Mouse (Mus musculus) lung, embryonic 14.5 days (tissue): ENCODE data around the gene Gng12. TPM values are rescaled to one million over a fixed set of nuclear protein-coding genes. Genes with fewer than 3 reads are reported as not detected.
"Not testable (repeated sequence)": the region's sequence is repeated elsewhere in the genome, so short reads cannot be mapped to it uniquely, and the experiment has no call there.

Source experiments
- ATAC-seq: fragments of 200-750 bp; cut with Nextera tagmentation; 2 replicates; pipeline ENCODE4 v1.8.0; 2017; ENCODE audit warnings: mild to moderate bottlenecking, moderate TSS enrichment, moderate library complexity; ENCODE audit not compliant: insufficient read depth
- DNase-seq: peaks from one replicate; pipeline ENCODE4 v3.0.0-alpha.2; 2015
- H3K27ac ChIP-seq: fragments of 300-500 bp; sonication (generic); 2 replicates; pipeline ENCODE4 v1.5.1; 2014; ENCODE audit warnings: low read depth, mild to moderate bottlenecking, moderate library complexity
- H3K27me3 ChIP-seq: fragments of 300-500 bp; sonication (generic); 2 replicates; pipeline ENCODE4 v1.6.1; 2014; ENCODE audit warnings: low read length, control low read depth; ENCODE audit not compliant: insufficient read depth
- H3K36me3 ChIP-seq: fragments of 300-500 bp; sonication (generic); 2 replicates; pipeline ENCODE4 v1.6.1; 2014; ENCODE audit warnings: control low read depth; ENCODE audit not compliant: insufficient read depth
- H3K4me1 ChIP-seq: fragments of 300-500 bp; sonication (generic); 2 replicates; pipeline ENCODE4 v1.6.1; 2014; ENCODE audit warnings: antibody characterized with exemption, control low read depth; ENCODE audit not compliant: insufficient read depth
- H3K4me2 ChIP-seq: fragments of 300-500 bp; sonication (generic); 2 replicates; pipeline ENCODE4 v1.6.1; 2014; ENCODE audit warnings: mild to moderate bottlenecking
- H3K4me3 ChIP-seq: fragments of 300-500 bp; sonication (generic); 2 replicates; pipeline ENCODE4 v1.5.1; 2014; ENCODE audit warnings: low read depth, low read length
- H3K9ac ChIP-seq: fragments of 300-500 bp; sonication (generic); 2 replicates; pipeline ENCODE4 v1.6.1; 2014
- H3K9me3 ChIP-seq: fragments of 300-500 bp; sonication (generic); 2 replicates; pipeline ENCODE4 v1.6.1; 2016; ENCODE audit warnings: low read depth, low read length, control low read depth
- CTCF ChIP-seq: IDR thresholded peaks from 2 replicates; pipeline ENCODE4 v1.5.1; 2016; ENCODE audit warnings: antibody characterized with exemption, low read depth
- WGBS: fragments of 180-500 bp; shearing (Covaris S2); extraction: QIAGEN DNeasy Blood & Tissue Kit; methylation state at CpG from one replicate; pipeline ENCODE4 v1.1.7; 2014; 5-methylcytosine and 5-hydroxymethylcytosine counted together
- polyA plus RNA-seq: library from polyadenylated mRNA; unstranded; fragments of >200 nt; fragmentation: Nextera tagmentation; extraction: Ambion mirVana; gene quantifications from 2 replicates; pipeline ENCODE4 v1.2.1, GENCODE M21; 2014

The Gng12 gene
- 119 and 131 TPM in 2 replicates for polyA plus RNA-seq

DNA sequence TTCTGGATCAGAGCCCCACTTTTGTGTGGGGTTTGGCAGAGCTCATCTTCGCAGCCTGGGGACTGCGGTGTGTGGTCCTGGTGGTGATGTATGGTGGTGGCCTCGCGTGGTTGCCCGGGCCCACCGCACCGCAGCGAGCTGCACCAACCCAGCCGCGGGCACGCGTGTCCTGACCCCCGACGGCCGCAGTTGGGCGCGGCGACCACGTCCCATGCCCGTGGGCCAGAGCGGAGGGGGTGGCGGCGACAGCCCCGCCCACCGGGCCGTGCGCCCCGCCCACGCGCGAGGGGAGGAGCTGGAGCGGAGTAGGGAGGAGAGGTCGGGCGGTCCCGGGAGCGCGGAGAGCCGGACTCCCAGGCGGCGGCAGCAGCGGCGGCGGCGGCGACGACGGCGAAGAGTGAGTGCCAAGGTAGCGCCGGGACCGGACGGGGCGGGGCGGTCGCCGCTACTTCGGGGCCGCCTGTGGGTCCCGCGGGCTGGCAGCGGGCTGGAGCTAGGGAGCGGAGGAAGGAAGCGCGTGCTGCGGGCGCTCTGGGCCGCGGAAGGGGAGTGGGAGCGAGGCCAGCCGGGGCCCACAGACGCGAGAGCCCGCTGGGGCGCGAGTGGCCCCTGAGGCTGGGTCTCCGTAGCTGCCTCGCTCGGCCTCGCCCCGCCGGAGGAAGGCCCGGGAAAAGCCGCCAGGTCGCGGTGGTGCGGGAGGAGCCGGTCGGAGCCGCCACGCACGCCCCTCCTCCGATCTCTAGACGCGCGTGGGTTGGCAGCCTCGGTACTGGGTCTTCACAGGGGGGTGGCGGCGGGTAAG is at the start of gene Gng12:
TSS of gene Gng12 (plus strand) at position 279 of the 802 bp plus-strand sequence.
- DNase-seq = peak; percentile 88
- Histone ChIP-seq H3K36me3 (no peaks in the 10 kb centered on the region), H3K9ac (peak within 1 kb of the TSS; percentile 83), H3K4me3 (peak within 1 kb of the TSS; percentile 78), H3K4me2 (peak within 1 kb of the TSS; percentile 85), H3K27ac (peak within 1 kb of the TSS; percentile 83), H3K9me3 (no peaks in the 10 kb centered on the region), H3K27me3 (no peaks in the 10 kb centered on the region), H3K4me1 (peaks cover 7% of the 10 kb centered on the region; the same call in 1 of the 2 replicates)
- ATAC-seq = peak; percentile 94
- under 1% methylated on average over 86 of the region's 98 CpGs for WGBS
- TF ChIP-seq CTCF = no peak

- no peaks in the 10 kb centered on the region for H3K36me3 ChIP-seq
- no peak overlapping the region for H3K4me2 ChIP-seq
- no peak overlapping the region for H3K9ac ChIP-seq
- H3K27me3 ChIP-seq = no peaks in the 10 kb centered on the region
- DNase-seq (peak; percentile 25), ATAC-seq (no peak)
- no peaks in the 10 kb centered on the region for H3K9me3 ChIP-seq
- TF ChIP-seq CTCF = no peak
- no peak overlapping the region for H3K27ac ChIP-seq
- WGBS = 10% methylated on average over 4 of the region's 4 CpGs
- H3K4me1 ChIP-seq = no peaks in the 10 kb centered on the region
- no peak overlapping the region for H3K4me3 ChIP-seq
Observed at GRCm38 (mm10) chr6:66848936-66849335, 47.3 kb upstream of the Gng12 start.

GRCm38 (mm10) chr6:66856236-66856635 is 40.0 kb upstream of the Gng12 start:
- Histone ChIP-seq H3K9ac (no peak overlapping the region), H3K4me3 (no peak overlapping the region), H3K4me1 (no peaks in the 10 kb centered on the region), H3K27ac (no peak overlapping the region), H3K27me3 (no peaks in the 10 kb centered on the region), H3K36me3 (no peaks in the 10 kb centered on the region), H3K4me2 (no peak overlapping the region), H3K9me3 (no peaks in the 10 kb centered on the region)
- ATAC-seq (no peak), DNase-seq (no peak)
- TF ChIP-seq CTCF = no peak

- Histone ChIP-seq H3K4me1 (no peaks in the 10 kb centered on the region), H3K4me2 (no peak overlapping the region), H3K27ac (no peak overlapping the region), H3K9me3 (no peaks in the 10 kb centered on the region), H3K27me3 (no peaks in the 10 kb centered on the region), H3K9ac (no peak overlapping the region), H3K36me3 (no peaks in the 10 kb centered on the region), H3K4me3 (no peak overlapping the region)
- ATAC-seq = no peak
- TF ChIP-seq CTCF = no peak
- WGBS = 87% methylated on average over 1 of the region's 1 CpGs
- DNase-seq = no peak
Observed at GRCm38 (mm10) chr6:66858356-66858755, 37.8 kb upstream of the Gng12 start.

DNA sequence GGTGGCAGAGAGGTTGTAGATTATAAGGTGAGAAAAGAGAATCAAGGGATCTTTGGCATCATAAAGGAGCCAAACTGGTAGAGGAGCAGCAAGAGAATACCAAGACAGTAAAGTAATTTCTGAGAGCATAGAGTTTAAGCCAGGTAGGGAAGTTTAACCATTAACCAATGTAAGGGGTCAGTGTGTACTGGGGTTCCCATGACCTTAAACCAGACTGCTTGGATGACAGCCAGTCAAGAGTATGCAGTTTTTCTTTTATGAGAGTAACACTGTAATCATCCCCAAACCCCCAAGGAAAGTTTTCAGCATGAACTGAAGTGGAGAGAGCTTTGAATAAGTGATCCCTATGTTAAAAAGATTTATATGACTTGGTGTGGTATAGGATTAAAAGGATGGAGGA is 36.8 kb upstream of the Gng12 start:
- no peak overlapping the region for H3K27ac ChIP-seq
- no peak for TF ChIP-seq CTCF
- no peak for ATAC-seq
- no peaks in the 10 kb centered on the region for H3K36me3 ChIP-seq
- H3K9me3 ChIP-seq = no peaks in the 10 kb centered on the region
- no peaks in the 10 kb centered on the region for H3K27me3 ChIP-seq
- no peak overlapping the region for H3K4me2 ChIP-seq
- DNase-seq = no peak
- no peak overlapping the region for H3K4me3 ChIP-seq
- no peaks in the 10 kb centered on the region for H3K4me1 ChIP-seq
- H3K9ac ChIP-seq = no peak overlapping the region

DNA sequence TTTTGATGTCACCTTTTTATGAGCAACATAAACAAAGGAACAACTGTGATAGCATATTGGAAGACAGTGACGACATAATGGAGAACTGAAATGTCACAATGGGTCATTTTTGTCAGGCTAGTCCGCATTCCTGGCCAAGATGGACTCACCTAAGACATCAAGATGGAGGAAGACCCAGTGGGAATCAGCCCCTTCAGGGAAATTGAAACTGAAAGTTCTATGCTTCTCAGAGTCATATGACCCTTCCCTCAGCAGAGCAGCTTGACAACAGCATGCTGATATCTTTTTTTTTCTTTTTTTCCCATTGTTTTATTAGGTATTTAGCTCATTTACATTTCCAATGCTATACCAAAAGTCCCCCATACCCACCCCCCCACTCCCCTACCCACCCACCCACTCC is 31.7 kb upstream of the Gng12 start:
- 60% methylated on average over 2 of the region's 2 CpGs for WGBS
- Histone ChIP-seq H3K27ac (no peak overlapping the region), H3K9me3 (no peaks in the 10 kb centered on the region), H3K4me1 (no peaks in the 10 kb centered on the region), H3K27me3 (no peaks in the 10 kb centered on the region), H3K9ac (no peak overlapping the region), H3K4me3 (no peak overlapping the region), H3K4me2 (no peak overlapping the region), H3K36me3 (no peaks in the 10 kb centered on the region)
- ATAC-seq (no peak), DNase-seq (no peak)
- TF ChIP-seq CTCF = no peak

- H3K9me3 ChIP-seq = no peaks in the 10 kb centered on the region
- H3K9ac ChIP-seq = no peak overlapping the region
- H3K36me3 ChIP-seq = no peaks in the 10 kb centered on the region
- no peak overlapping the region for H3K4me3 ChIP-seq
- no peak for DNase-seq
- WGBS = 95% methylated on average over 1 of the region's 1 CpGs
- ATAC-seq = no peak
- H3K27ac ChIP-seq = no peak overlapping the region
- H3K4me1 ChIP-seq = no peaks in the 10 kb centered on the region
- TF ChIP-seq CTCF = no peak
- H3K4me2 ChIP-seq = no peak overlapping the region
- no peaks in the 10 kb centered on the region for H3K27me3 ChIP-seq
Observed at GRCm38 (mm10) chr6:66866295-66866694, 29.9 kb upstream of the Gng12 start.

DNA sequence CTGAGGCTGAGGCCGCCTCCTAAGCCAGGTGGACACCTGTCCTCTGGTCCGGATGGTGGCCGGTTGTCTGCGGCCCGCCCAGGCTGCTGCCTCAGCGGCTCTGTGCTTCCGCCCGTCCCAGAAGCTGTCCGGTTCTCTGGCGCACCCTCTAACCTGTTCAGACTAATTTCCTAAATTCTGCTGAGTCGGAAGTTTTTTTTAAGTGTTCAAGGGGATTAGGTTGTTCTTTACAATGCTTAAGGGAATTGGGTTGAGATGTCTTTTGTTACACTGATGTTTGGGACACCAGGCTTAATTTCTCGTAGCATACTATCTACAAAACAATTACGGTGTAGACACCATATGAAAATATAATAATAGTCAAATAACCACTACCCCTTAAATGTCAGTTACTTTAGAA is 19.1 kb upstream of the Gng12 start:
- DNase-seq, H3K36me3 ChIP-seq, H3K9ac ChIP-seq, H3K4me2 ChIP-seq, H3K27me3 ChIP-seq, H3K9me3 ChIP-seq, H3K4me1 ChIP-seq, ATAC-seq, H3K4me3 ChIP-seq, H3K27ac ChIP-seq: not testable (repeated sequence)
- WGBS = 83% methylated on average over 9 of the region's 13 CpGs
